Mouse (Mus musculus): Measurements from ENCODE around the gene Bves.

DNA sequence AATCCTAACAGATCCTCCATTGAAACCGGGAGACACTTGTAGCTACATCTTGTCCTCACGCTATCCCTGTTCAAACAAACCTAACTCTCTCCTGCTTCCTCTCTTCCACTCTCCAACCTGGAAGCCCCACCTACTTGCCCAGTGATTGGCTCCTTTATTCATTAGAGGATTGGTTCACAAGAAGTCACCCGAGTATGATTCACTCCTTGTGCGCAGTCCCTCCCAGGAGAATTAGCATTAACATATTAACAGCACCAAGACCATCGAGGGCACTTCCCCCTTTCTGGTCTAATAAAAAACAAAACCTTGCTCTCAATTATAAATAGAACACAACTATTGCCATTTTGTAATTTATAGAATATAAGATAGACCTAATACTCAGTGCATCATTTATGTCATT is 40.5 kb upstream of the Bves start:
- TF ChIP-seq CTCF (IDR thresholded peaks at IDR 0.05; ENCODE audit: low read depth, low read length) (no peak), GATA1 (IDR thresholded peaks at IDR 0.05; ENCODE audit: borderline replicate concordance, low read length) (no peak), TAL1 (conservative IDR thresholded peaks at IDR 0.05; ENCODE audit: low read depth, low read length) (no peak), POLR2AphosphoS5 (IDR thresholded peaks at IDR 0.05; ENCODE audit: insufficient replicate concordance, low read depth, low read length) (no peak), GATA2 (IDR thresholded peaks at IDR 0.05; ENCODE audit: borderline replicate concordance, low read depth, low read length) (no peak)

Data from G1E (cell line).